Mouse (Mus musculus) gastrocnemius, postnatal 25 days (tissue): ENCODE data around the gene Catsper2. TPM values are rescaled to one million over a fixed set of nuclear protein-coding genes. Genes with fewer than 3 reads are reported as not detected.
A peak's percentile ranks its signal among the peaks of the same experiment; 100 is the strongest.
"Not testable (repeated sequence)": the region's sequence is repeated elsewhere in the genome, so short reads cannot be mapped to it uniquely, and the experiment has no call there.

ENCODE experiments used
- DNase-seq: peaks from one replicate; pipeline ENCODE4 v3.0.0; 2022
- total RNA-seq, 2 experiments: library from RNA; stranded (reverse); gene quantifications; 1 replicate in 1 of 2; 2 replicates in 1 of 2; pipeline ENCODE4 v1.2.3; 2021

The Catsper2 gene
- total RNA-seq, 2 experiments from 2014 or later: 1.9 TPM

- no peak for DNase-seq
Measured at GRCm38 (mm10) chr2:121434854-121435253, 21.3 kb upstream of the Catsper2 start.

DNA sequence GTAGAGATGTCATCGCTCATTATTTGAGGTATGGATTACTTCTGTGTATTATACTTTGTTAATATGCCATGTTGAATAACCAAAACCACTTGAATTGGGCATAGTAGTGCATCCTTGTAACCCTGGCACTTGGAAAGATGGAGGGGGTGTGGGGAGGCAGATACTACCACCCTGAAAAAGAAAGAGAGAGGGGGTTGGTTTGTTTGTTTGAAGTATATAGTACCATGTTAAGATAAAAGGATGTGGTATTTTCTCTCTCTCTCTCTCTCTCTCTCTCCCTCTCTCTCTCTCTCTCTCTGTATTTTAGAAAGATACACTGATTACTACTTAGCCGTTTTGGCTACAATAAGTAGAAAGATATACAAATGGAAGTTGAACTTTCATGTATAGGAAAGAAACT lies 12.3 kb upstream of the Catsper2 start:
- no peak for DNase-seq

GRCm38 (mm10) chr2:121423166-121423565 lies 9.6 kb upstream of the Catsper2 start:
- DNase-seq: no peak

DNA sequence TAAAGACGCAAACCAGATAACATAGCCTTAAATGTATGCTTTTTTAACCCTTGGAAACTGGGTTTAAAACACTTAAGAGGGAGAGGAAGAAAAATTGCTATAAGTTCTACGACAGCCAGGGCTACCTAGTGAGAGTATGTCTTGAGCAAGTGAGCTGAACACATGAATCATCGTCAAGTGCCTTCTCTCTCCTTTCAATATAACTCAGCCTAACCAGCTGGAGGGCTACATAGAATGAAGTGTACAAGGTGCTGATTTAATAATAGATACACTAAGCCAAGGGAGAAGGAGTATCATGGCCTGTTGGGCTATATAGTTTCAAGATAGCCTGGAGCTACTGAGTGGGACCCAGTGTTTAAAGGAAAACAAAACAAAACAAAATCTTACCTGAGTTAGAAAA lies 4.9 kb upstream of the Catsper2 start:
- DNase-seq: no peak

DNA sequence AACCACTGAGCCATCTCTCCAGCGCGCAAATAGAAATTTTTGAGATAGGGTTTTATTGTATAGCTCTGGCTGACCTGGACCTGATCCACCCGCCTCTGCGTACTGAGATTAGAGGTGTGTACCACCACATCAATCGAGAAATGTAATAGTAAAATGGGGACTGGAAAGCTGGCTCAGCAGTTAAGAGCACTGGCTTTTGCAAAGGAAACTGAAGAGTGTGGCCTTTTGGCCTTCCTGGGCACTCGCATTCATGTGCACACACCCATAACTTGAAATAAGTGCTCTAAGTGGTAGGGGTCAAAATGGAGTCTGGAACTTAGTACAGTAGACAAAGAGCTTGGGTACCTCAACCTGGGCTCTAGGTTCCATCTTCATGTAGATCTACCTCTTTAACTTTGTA lies 2.8 kb upstream of the Catsper2 start:
- no peak for DNase-seq

GRCm38 (mm10) chr2:121415591-121415990 lies 2.0 kb upstream of the Catsper2 start:
- DNase-seq: no peak

DNA sequence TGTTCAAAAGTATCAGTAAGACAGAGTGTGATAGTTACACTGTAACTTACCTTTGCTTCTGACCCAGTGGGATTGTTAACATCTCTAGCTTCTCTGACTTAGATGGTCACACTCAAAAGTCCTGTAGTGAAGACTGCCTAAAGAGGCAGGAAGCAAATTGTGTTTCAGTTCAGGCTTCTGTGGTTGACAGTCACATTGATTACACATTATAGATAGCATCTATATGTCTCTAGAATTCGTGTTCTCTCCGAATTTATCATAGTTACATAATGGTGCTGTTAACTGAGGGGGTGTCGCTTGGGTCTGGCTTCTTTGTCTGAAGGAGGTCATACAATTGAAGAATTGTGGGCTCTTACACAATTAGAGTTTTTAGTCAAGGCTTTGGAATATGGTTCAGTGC lies 1.5 kb upstream of the Catsper2 start:
- no peak for DNase-seq

DNA sequence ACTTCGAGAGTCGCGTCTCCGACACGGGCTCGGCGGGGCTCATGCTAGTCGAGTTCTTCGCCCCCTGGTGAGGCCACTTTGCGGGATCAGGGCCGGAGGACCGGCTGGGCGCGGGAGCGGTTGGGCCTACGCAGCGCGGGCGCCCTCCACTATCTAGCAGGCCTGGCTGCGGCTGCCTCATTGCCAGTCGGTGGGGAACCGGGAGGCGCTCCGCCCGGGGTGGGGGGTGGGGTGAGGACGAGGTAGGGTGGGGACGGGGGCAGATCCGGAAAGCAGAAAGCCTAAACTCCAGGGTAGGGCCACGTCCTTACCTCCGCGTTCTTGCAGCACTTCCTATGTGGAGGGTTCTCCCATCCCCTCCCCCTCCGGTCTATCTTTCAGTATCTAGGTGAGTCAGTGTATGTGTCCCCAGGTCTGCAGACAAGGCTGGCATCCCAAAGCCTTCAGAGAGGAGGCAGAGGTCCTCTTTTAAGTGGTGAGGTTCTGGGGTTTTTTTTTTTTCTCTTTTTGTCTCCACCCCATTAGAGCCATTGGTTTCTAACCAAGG lies 620 bp upstream of the Catsper2 start:
- DNase-seq: no peak

DNA sequence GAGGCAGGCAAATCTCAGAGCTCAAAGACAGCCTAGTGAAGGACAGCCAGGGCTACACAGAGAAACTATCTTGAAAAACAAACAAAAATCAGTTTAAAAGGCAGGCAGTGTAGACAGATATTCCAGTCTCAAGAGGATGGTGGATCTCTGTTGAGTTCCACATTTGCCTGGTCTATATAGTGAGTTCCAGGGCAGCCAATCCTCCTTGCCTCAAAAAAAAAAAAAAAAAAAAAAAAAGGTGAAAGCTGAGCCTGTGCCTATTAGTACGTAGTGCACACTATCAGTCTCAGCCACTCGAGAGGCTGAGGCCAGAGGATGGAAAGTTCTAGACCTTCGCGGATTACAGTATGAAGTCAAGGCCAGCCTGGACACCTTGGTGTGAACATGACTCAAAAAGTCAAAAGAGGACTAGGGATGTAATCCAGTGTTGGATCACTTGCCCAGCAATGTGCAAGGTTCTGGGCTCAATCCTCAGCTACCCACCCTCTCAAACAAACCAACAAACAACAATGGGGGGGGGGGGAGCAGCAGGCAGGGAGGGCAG lies 677 bp downstream of the Catsper2 start:
- DNase-seq: no peak

DNA sequence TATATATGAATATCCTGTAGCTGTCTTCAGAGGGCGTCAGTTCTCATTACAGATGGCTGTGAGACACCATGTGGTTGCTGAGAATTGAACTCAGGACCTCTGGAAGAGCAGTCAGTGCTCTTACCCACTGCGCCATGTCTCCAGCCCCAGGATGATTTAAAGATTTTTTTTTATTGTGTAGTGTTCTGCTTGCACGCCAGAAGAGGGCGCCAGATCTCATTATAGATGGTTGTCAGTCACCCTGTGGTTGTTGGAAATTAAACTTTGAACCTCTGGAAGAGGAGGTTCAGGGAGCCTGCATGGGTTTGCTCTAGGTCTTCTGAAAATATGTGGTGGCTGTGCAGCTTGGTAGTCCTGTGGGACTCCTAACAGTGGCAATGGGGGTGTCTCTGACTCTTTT lies 5.4 kb downstream of the Catsper2 start:
- no peak for DNase-seq

- no peak for DNase-seq
Measured at GRCm38 (mm10) chr2:121403296-121403695, 10.3 kb downstream of the Catsper2 start.

- DNase-seq: peak; percentile 20
Measured at GRCm38 (mm10) chr2:121396624-121397023, 17.0 kb downstream of the Catsper2 start.

DNA sequence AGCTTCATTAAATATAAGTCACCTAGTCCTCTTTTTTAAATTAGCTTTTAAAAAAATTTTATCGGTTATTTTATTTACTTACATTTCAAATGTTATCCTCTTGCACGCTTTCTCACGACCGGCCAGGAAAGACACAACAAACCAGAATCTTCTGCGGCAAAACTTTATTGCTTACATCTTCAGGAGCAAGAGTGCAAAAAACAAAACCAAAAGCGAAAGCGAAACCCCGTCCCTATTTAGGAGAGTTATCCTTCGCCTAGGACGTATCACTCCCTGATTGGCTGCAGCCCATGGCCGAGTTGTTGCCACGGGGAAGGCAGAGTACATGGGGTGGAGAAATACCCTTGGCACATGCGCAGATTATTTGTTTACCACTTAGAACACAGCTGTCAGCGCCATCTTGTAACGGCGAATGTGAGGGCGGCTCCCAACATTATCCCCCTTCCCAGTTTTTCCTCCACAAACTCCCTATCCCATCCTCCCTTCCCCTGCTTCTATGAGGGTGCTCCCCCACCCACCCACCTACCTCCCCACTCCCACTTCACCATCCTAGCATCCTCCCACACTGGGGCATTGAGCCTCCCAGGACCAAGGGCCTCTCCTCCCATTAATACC lies 26.5 kb downstream of the Catsper2 start, which contains the start of gene Strc:
TSS of gene Strc (minus strand) at position 208 of the 615 bp plus-strand sequence.
- not testable (repeated sequence) for DNase-seq

DNA sequence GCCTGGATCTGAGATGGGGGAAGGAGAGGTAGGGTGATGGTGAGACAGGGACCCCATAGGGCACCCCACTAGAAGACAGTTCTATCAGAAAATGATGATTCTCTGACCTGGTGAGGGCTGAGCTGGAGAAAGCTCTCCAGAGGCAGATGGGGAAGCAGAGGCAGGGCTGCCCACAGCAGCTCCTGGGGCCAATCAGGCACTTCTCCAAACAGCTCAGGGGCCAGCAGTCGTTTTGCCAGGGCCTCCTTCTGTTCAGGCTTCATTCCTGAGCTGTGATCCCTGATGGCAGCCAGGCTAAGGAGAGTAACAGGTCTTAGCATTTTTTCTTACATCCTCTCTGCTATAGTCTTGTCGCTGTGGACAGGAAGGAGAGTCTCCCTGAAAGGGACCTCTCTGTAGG lies 38.8 kb downstream of the Catsper2 start:
- DNase-seq: no peak

- no peak for DNase-seq
Measured at GRCm38 (mm10) chr2:121372266-121372665, 41.3 kb downstream of the Catsper2 start.

DNA sequence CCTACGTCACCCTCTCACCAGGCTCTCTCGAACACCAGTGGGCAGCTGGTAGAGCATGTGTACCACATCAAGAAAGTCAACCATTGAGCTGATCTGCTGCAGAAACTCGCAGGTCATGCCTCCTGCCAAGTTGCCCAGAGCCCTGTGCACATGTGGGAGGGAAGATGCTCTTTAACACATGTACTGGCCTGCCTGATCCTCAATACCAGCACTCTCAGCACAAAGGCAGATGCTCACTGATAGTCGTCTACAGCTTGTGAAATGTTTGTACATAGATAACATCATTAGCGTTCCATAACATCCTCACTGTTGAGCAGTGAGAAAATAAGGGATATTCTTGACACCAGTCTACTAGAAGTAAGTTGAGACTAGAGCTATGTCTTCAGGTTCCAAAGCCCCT lies 42.7 kb downstream of the Catsper2 start:
- no peak for DNase-seq

GRCm38 (mm10) chr2:121368831-121369230 lies 44.8 kb downstream of the Catsper2 start:
- DNase-seq: no peak

GRCm38 (mm10) chr2:121363656-121364055 lies 49.9 kb downstream of the Catsper2 start:
- no peak for DNase-seq

DNA sequence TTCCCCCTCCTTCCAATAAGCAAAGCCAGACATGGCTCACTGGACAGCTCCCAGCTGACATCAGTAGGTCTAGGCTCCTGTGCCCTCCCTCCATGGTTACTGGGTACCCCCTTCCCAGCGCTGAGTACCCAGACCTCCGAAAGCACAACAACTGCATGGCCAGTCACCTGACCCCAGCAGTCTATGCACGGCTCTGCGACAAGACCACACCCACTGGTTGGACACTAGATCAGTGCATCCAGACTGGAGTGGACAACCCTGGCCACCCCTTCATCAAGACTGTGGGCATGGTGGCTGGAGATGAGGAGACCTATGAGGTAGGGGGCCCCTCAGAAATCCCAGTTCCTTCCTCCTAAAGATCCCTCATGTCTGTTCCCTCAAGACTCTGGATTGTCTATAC lies 54.1 kb downstream of the Catsper2 start:
- DNase-seq: no peak

DNA sequence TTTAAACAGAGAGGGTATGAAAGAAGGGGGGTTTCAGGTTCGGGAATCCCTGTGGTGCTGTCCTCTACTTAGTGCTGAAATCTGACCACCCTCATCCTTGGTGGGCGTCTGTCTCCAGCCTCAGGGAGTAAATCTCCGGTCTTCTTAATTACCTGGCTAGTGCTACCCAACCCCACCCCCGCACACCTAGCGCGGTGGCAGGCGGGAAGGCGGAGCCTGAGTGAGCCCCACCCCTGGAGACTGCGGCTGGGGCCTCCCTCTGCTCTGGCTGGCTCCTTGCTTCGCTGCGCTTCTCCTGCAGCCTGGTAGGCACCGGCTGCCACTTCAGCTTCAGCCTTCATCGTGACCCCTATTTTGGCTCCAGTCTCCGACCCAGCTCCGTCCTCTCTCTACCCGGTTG lies 55.2 kb downstream of the Catsper2 start:
- no peak for DNase-seq

DNA sequence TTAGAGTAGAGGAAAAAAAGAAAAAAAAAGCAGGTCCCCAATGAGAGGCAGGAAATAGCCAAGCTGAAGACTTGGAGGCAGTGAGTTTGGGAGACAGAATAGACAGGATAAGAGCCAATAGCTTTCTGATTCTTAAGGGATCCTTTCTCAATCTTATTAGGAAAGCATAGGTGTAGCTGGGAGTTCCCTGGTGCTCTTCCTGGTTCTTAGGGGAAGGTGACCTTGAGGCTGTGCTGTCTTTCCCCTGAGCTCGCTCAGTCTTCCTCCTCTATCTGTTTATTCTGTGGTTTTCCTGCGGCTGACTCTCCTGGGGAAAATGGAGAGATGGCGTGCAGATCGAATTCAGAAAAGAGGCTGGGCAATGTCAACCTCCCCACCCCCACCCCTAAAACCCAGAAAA lies 55.6 kb downstream of the Catsper2 start:
- no peak for DNase-seq

- no peak for DNase-seq
Measured at GRCm38 (mm10) chr2:121357494-121357893, 56.1 kb downstream of the Catsper2 start, which contains the start of gene Ckmt1. TSS of gene Ckmt1 (plus strand) at chr2:121357714.

DNA sequence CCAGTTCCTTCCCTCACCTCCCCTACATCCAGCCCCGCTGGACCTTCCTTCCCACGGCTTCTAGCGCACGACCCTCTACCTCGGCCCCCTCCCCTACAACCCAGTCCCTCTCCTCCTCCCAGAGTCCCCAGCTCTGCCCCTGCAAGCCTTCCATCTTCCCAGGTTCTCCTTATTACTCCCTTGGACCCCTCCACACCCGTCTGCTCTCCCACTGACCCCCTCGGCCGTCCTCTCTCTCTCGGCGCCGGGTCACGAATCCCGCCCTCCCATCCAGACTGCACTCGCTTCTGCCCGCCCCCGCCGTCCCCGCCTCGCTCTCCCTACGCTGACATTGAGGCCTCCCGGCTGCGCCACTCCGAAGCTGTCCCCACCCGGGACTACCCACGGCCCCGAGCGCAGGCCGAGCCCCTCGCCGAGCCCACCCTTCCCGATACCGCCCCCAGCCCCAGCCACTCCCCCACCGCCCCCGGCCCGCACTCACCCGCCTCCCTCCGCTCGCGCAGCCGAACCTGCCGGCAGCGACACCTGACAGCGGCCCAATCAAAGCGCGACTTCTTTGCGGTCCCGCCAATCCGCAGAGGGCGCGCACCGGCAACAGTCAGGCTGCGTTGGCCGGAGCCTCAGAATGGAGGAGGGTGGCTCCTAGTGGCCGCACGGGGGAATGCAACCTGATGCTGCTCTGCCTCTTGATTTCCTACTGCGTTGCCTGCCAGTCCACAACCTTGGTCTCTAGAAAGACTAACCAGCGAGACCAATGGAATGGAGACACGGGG lies 58.6 kb downstream of the Catsper2 start, which contains the start of gene Ppip5k1:
TSS of gene Ppip5k1 (minus strand) at position 577 of the 773 bp plus-strand sequence.
- peak; percentile 96 for DNase-seq
